Mouse (Mus musculus): ENCODE data around the gene Prune1.

DNA sequence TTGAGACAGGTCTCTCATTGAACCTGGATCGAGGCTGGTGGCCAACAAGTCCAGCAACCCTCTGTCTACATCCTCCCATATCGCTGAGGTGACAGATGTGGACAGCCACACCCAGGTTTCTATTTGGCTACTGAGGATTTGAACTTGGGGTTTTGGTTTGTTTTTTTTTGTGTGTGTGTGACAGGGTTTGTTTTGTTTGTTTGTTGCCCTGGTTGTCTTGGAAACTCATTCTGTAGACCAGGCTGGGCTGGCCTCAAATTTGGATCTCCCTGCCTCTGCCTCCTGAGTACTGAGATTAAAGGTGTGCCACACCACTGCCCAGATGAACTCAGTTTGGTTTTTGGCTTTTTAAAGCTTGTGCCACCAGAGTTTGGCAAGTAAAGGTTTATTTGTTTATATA is 58.8 kb downstream of the Prune1 start:
- TF ChIP-seq CTCF (IDR thresholded peaks at IDR 0.05; ENCODE audit: control insufficient read depth, insufficient read depth, insufficient replicate concordance, low read depth, low read length) (no peak), POLR2A (IDR thresholded peaks at IDR 0.05; ENCODE audit: control insufficient read depth, low read depth, low read length) (no peak)

Data from testis, adult 2 months (tissue).